Mouse (Mus musculus) myocyte (in vitro differentiated cells): ENCODE results near the gene Chaf1a. TPM values are rescaled to one million over a fixed set of nuclear protein-coding genes. Genes with fewer than 3 reads are reported as not detected.

Experiments
- H3K27me3 ChIP-seq: one replicate; pipeline ENCODE4 v1.6.1; 2011; ENCODE audit not compliant: control insufficient read depth, insufficient read depth, insufficient read length
- H3K36me3 ChIP-seq: one replicate; pipeline ENCODE4 v1.6.1; 2011; ENCODE audit not compliant: control insufficient read depth, insufficient read depth
- H3K4me2 ChIP-seq: one replicate; pipeline ENCODE4 v1.6.1; 2011; ENCODE audit warnings: low read depth, control low read depth
- H3K4me3 ChIP-seq: one replicate; pipeline ENCODE4 v1.5.1; 2011; ENCODE audit warnings: mild to moderate bottlenecking, control low read depth, moderate library complexity
- H3K79me2 ChIP-seq: one replicate; pipeline ENCODE4 v1.6.1; 2011; ENCODE audit not compliant: control insufficient read depth, insufficient read depth
- H3ac ChIP-seq: one replicate; pipeline ENCODE4 v1.6.1; 2011; ENCODE audit not compliant: control insufficient read depth, insufficient read length
- CEBPB ChIP-seq: IDR thresholded peaks from 2 replicates; pipeline ENCODE4 v1.6.1; 2011; ENCODE audit warnings: mild to moderate bottlenecking, moderate library complexity; ENCODE audit not compliant: poor library complexity, insufficient read depth, severe bottlenecking
- E2F4 ChIP-seq: IDR thresholded peaks from one replicate; pipeline ENCODE4 v1.6.1; 2011; ENCODE audit warnings: mild to moderate bottlenecking, control low read depth, moderate library complexity; ENCODE audit not compliant: insufficient read depth
- MAX ChIP-seq: IDR thresholded peaks from one replicate; pipeline ENCODE4 v1.6.1; 2011; ENCODE audit warnings: low read depth, mild to moderate bottlenecking, control low read depth
- MYOD1 ChIP-seq, 3 experiments: IDR thresholded peaks; one replicate each; pipeline ENCODE4 v1.6.1; 2011; ENCODE audit warnings: control low read depth in 2 of 3, low read depth in 2 of 3, mild to moderate bottlenecking in 2 of 3, moderate library complexity in 1 of 3; ENCODE audit not compliant: insufficient read length in 2 of 3, control insufficient read depth in 1 of 3
- MYOG ChIP-seq, 3 experiments: IDR thresholded peaks; one replicate each; pipeline ENCODE4 v1.6.1; 2011; ENCODE audit warnings: control low read depth in 2 of 3, low read depth in 2 of 3, mild to moderate bottlenecking in 2 of 3; ENCODE audit not compliant: insufficient read length in 2 of 3, control insufficient read depth in 1 of 3, insufficient read depth in 1 of 3
- POLR2A ChIP-seq: IDR thresholded peaks from one replicate; pipeline ENCODE4 v1.6.1; 2011; ENCODE audit warnings: low read depth, mild to moderate bottlenecking, control low read depth, moderate library complexity; ENCODE audit not compliant: insufficient read length
- POLR2AphosphoS2 ChIP-seq: IDR thresholded peaks from one replicate; pipeline ENCODE4 v1.6.1; 2011; ENCODE audit warnings: low read depth, control low read depth; ENCODE audit not compliant: insufficient read length
- REST ChIP-seq: IDR thresholded peaks from one replicate; pipeline ENCODE4 v1.6.1; 2011; ENCODE audit warnings: mild to moderate bottlenecking, control low read depth, moderate library complexity; ENCODE audit not compliant: insufficient read depth, insufficient read length
- SRF ChIP-seq: IDR thresholded peaks from one replicate; pipeline ENCODE4 v1.6.1; 2011; ENCODE audit warnings: low read depth; ENCODE audit not compliant: control insufficient read depth, insufficient read length
- TCF12 ChIP-seq: IDR thresholded peaks from one replicate; pipeline ENCODE4 v1.6.1; 2011; ENCODE audit warnings: mild to moderate bottlenecking, control low read depth; ENCODE audit not compliant: poor library complexity, insufficient read depth, severe bottlenecking
- TCF3 ChIP-seq: IDR thresholded peaks from one replicate; pipeline ENCODE4 v1.6.1; 2011; ENCODE audit warnings: low read depth, control low read depth; ENCODE audit not compliant: insufficient read length
- USF1 ChIP-seq: IDR thresholded peaks from one replicate; pipeline ENCODE4 v1.6.1; 2011; ENCODE audit warnings: low read depth, mild to moderate bottlenecking, control low read depth, moderate library complexity
- polyA plus RNA-seq: library from polyadenylated mRNA; unstranded; fragments of >200 nt; fragmentation: generic; extraction: Trizol; gene quantifications from one replicate; pipeline ENCODE4 v1.2.1, GENCODE M21; 2012; ENCODE audit warnings: missing spikeins

Chaf1a gene
- polyA plus RNA-seq, 1 experiment = 8.0 TPM

DNA sequence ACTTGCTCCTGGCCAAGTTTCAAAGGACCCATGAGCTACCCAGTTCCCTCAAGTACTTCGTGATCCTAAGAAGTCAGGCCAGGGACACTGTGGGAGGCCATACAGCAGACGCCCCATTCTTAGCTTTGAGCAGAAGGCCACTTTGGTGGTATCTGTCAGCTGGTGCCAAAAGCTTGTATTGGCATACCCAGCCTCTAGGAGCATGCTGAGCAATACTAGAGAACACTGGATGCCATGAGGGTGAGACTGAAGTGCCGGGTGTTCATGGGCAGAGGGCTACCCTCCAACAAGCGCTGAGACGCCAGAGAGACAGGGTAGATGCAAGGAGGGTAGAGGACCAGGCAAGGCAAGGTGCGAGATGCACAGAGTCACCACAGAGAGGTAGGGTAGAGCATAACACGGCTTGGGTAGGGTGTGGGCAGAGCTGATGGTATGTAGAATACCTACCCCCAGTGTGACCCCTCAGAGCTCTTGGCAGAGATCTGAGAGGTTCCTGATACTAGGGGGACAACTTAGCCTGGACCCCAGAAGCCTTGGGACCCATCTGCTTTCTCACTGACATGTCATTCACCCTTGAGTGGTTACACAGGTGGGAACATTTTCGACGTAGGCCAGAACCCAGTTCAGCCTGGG, 9.9 kb upstream of the Chaf1a start:
- TF ChIP-seq TCF12 (no peak), POLR2A (no peak), CEBPB (no peak), MYOG (IDR thresholded peaks at IDR 0.05; ENCODE audit: control insufficient read depth in 1 of 3, insufficient read depth in 1 of 3, insufficient read length in 2 of 3, low read depth in 2 of 3) (no peak), SRF (no peak), TCF3 (no peak), MAX (no peak), REST (no peak), E2F4 (no peak), POLR2AphosphoS2 (no peak), USF1 (no peak)
- Histone ChIP-seq H3ac (no peak overlapping the region), H3K4me2 (peak overlapping the region; percentile 50), H3K4me3 (no peak overlapping the region), H3K36me3 (peaks cover 5% of the 10 kb centered on the region), H3K79me2 (peaks cover 95% of the 10 kb centered on the region), H3K27me3 (no peaks in the 10 kb centered on the region)

DNA sequence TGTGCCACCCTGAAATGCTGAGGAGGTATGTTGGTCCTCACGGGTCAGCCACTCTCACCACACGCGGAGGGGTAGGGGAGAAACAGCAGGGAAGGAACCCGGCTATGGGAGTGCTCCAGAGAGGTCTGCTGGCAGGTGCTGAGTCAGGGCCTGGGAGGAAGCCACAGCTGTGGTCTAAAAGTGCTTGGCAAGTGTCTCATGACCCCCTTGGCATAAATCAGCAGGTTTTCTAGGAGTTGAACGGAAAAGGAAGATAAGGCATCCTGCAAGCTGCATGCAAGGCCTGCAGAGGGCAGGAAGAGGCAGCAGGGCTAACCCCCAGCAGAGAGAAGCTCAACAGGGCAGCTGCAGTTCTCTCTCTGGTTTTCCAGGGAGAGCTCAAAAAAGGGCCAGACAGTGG, 9.3 kb upstream of the Chaf1a start:
- Histone ChIP-seq H3ac (no peak overlapping the region), H3K27me3 (no peaks in the 10 kb centered on the region), H3K36me3 (peaks cover 5% of the 10 kb centered on the region), H3K79me2 (peaks cover 95% of the 10 kb centered on the region), H3K4me3 (no peak overlapping the region), H3K4me2 (peak overlapping the region; percentile 50)
- TF ChIP-seq MAX = no peak
- no peak for TF ChIP-seq REST
- TF ChIP-seq SRF = no peak
- peak; percentile 49 for TF ChIP-seq TCF12
- no peak for TF ChIP-seq POLR2A
- TF ChIP-seq E2F4 = no peak
- no peak for TF ChIP-seq USF1
- TF ChIP-seq MYOG (IDR thresholded peaks at IDR 0.05; ENCODE audit: control insufficient read depth in 1 of 3, insufficient read depth in 1 of 3, insufficient read length in 2 of 3, low read depth in 2 of 3) = peak; percentile 17 to 90 (median 28)
- peak; percentile 3 for TF ChIP-seq TCF3
- TF ChIP-seq POLR2AphosphoS2 = no peak
- TF ChIP-seq MYOD1 (IDR thresholded peaks at IDR 0.05; ENCODE audit: control insufficient read depth in 1 of 3, insufficient read length in 2 of 3, low read depth in 2 of 3) = peak; percentile 24 to 75 (median 61)
- TF ChIP-seq CEBPB = peak; percentile 62

DNA sequence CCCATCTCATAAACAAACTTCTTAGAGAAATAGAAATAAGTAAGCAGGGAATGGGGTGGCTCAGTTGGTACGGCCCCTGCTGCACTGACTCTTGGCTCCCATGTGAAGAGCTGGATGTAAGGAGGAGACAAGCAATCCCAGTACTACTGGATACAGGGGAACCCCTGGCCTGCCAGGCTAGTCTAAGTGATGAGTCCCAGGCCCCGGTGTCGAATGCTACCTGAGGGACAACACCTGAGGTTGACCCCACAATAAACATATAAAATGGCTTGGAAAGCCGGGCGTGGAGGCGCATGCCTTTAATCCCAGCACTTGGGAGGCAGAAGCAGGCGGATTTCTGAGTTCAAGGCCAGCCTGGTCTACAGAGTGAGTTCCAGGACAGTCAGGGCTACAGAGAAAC, 8.8 kb upstream of the Chaf1a start:
- Histone ChIP-seq H3K4me3 (no peak overlapping the region), H3ac (no peak overlapping the region), H3K79me2 (peaks cover 96% of the 10 kb centered on the region), H3K27me3 (no peaks in the 10 kb centered on the region), H3K4me2 (peak overlapping the region; percentile 50), H3K36me3 (peaks cover 5% of the 10 kb centered on the region)
- no peak for TF ChIP-seq TCF12
- TF ChIP-seq E2F4 = no peak
- no peak for TF ChIP-seq POLR2AphosphoS2
- no peak for TF ChIP-seq POLR2A
- TF ChIP-seq USF1 = no peak
- TF ChIP-seq SRF = no peak
- TF ChIP-seq MYOG (IDR thresholded peaks at IDR 0.05; ENCODE audit: control insufficient read depth in 1 of 3, insufficient read depth in 1 of 3, insufficient read length in 2 of 3, low read depth in 2 of 3) = no peak
- TF ChIP-seq CEBPB = no peak
- TF ChIP-seq MAX = no peak
- no peak for TF ChIP-seq MYOD1 (IDR thresholded peaks at IDR 0.05; ENCODE audit: control insufficient read depth in 1 of 3, insufficient read length in 2 of 3, low read depth in 2 of 3)

DNA sequence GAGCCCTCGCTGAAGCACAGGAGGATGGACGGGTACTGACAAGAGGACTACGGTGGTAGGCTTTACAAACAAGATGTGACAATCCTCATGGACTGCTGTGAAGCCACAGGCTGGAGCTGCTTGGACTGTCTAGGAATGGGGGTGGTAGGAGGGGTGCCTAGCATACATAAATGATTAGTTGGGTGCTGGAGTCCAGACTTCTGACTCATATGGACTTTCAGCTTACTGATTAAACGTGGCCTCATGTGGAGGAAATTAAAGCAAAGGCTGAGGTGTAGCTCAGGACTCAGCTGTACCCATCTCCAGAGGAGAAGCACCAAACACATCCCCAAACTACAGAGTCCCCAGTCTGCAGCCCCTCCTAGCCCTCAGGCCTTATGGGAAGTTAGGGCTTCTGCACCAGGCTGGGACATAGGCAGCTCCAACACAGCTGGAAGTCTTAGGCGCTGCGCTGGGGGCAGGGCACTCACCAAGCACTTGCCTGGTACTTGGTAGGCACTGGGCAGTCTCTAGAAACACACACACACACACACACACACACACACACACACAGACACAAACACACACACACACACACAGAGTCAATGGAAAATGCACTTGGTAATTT, 8.0 kb upstream of the Chaf1a start:
- TF ChIP-seq MAX = no peak
- TF ChIP-seq CEBPB = no peak
- TF ChIP-seq USF1 = no peak
- no peaks in the 10 kb centered on the region for H3K27me3 ChIP-seq
- H3K79me2 ChIP-seq = peaks cover 89% of the 10 kb centered on the region
- H3K4me2 ChIP-seq = peak overlapping the region; percentile 35
- no peak overlapping the region for H3K4me3 ChIP-seq
- no peak overlapping the region for H3ac ChIP-seq
- H3K36me3 ChIP-seq = peaks cover 5% of the 10 kb centered on the region

DNA sequence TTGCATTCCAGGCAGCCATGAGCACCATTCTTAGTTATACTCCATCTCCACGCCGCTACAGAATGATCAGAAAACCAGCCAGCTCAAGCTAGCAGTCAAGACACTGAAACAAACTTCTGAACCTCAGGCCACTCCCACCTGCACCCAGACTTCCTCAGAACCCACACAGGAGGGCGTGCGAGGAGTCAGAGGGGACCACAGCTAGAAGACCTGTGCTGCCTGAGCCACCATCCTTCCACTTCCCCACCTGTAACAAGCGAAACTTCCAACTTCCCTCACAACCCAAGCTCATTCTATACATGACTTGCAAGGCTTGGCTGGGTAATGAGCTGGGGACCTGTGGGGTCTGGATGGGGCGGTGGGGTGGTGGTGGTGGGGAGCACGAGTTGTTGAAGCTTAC, 7.4 kb upstream of the Chaf1a start:
- Histone ChIP-seq H3K27me3 (no peaks in the 10 kb centered on the region), H3K79me2 (peaks cover 83% of the 10 kb centered on the region), H3K36me3 (peaks cover 5% of the 10 kb centered on the region), H3ac (no peak overlapping the region), H3K4me3 (no peak overlapping the region), H3K4me2 (no peak overlapping the region)
- TF ChIP-seq CEBPB (no peak), E2F4 (no peak), USF1 (no peak), MAX (no peak), TCF3 (no peak), POLR2A (no peak), REST (no peak), TCF12 (no peak)
